Mouse (Mus musculus): ENCODE measurements around the gene Serpina3g. TPM values are rescaled to one million over a fixed set of nuclear protein-coding genes. Genes with fewer than 3 reads are reported as not detected.

Serpina3g gene
- polyA plus RNA-seq, 1 experiment from 2014 or later: 0.13 TPM

Other genes with a start within 250 kb of the Serpina3g start
- gene Serpina11, start 246.3 kb upstream of the Serpina3g start, polyA plus RNA-seq (2016; fragmentation: Nextera tagmentation; extraction: Ambion mirVana): not detected in 2 replicates
- gene Serpina9, start 222.5 kb upstream of the Serpina3g start, polyA plus RNA-seq (2016; fragmentation: Nextera tagmentation; extraction: Ambion mirVana): not detected in 2 replicates
- not detected in 2 replicates for gene Serpina12, start 191.8 kb upstream of the Serpina3g start, polyA plus RNA-seq (2016; fragmentation: Nextera tagmentation; extraction: Ambion mirVana)
- gene Serpina5, start 135.1 kb upstream of the Serpina3g start, polyA plus RNA-seq (2016; fragmentation: Nextera tagmentation; extraction: Ambion mirVana): not detected in 2 replicates
- gene Serpina3a, start 123.5 kb upstream of the Serpina3g start, polyA plus RNA-seq (2016; fragmentation: Nextera tagmentation; extraction: Ambion mirVana): not detected in 2 replicates
- not detected in 2 replicates for gene Serpina3b, start 108.2 kb upstream of the Serpina3g start, polyA plus RNA-seq (2016; fragmentation: Nextera tagmentation; extraction: Ambion mirVana)
- gene Serpina3c, start 82.4 kb upstream of the Serpina3g start, polyA plus RNA-seq (2016; fragmentation: Nextera tagmentation; extraction: Ambion mirVana): 0.09 TPM in 1 of 2 replicates, not detected in the other
- not detected in 2 replicates for gene Serpina3f, start 21.7 kb upstream of the Serpina3g start, polyA plus RNA-seq (2016; fragmentation: Nextera tagmentation; extraction: Ambion mirVana)
- 0.14 and 0.39 TPM in 2 replicates for gene Serpina3i, start 26.9 kb downstream of the Serpina3g start, polyA plus RNA-seq (2016; fragmentation: Nextera tagmentation; extraction: Ambion mirVana)
- gene Serpina3j, start 78.3 kb downstream of the Serpina3g start, polyA plus RNA-seq (2016; fragmentation: Nextera tagmentation; extraction: Ambion mirVana): not detected in 2 replicates
- not detected in 2 replicates for gene Serpina3k, start 102.2 kb downstream of the Serpina3g start, polyA plus RNA-seq (2016; fragmentation: Nextera tagmentation; extraction: Ambion mirVana)
- gene Serpina3m, start 102.2 kb downstream of the Serpina3g start, polyA plus RNA-seq (2016; fragmentation: Nextera tagmentation; extraction: Ambion mirVana): not detected in 2 replicates
- not detected in 2 replicates for gene Serpina3n, start 170.5 kb downstream of the Serpina3g start, polyA plus RNA-seq (2016; fragmentation: Nextera tagmentation; extraction: Ambion mirVana)
- 20.1 and 34.2 TPM in 2 replicates for gene Gsc, start 237.1 kb downstream of the Serpina3g start, polyA plus RNA-seq (2016; fragmentation: Nextera tagmentation; extraction: Ambion mirVana)